Mouse (Mus musculus): ENCODE data around the gene Gm20388.

Gene Gm20388

DNA sequence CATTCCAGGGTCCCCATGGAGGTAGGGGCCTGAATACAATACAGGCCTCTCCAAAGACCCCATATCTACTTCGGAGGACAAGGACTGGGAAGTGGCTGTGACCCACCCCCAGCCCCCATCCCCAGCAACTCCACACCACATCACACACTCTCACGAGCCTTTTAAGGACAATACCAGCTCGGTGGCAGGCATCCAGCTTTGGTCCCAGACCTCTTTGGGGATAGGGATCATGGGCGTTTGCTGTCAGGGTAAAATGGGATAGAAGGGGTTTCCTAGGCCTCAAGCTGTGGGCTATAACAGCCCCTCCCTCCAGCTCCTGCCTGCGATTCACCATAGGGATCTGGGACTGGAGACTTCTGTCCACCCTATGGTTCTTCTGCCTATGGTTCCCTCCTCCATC is 281.0 kb downstream of the Gm20388 start:
- DNase-seq (ENCODE audit: low spot score in 2 of 2) = no peak

DNA sequence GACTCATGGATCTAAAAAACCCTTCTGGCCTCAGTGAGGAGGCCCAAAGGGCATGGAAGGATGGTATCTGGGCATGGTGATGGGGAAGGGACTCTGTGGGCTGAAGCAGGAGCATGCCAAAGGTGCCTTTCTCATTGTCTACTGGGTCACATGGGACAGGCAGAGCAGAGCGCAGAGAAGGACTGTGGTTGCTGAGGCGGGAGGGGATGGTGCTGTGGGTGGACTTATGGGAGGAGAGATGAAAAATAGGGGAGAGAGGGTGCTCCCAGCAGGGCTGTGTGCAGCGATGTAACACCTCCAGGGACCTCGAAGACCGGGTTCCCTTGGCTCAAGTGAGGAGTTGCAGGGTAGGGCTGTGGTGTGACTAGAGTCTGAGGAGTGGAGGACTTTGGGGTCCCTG is 281.5 kb downstream of the Gm20388 start:
- DNase-seq (ENCODE audit: low spot score in 2 of 2) = no peak

DNA sequence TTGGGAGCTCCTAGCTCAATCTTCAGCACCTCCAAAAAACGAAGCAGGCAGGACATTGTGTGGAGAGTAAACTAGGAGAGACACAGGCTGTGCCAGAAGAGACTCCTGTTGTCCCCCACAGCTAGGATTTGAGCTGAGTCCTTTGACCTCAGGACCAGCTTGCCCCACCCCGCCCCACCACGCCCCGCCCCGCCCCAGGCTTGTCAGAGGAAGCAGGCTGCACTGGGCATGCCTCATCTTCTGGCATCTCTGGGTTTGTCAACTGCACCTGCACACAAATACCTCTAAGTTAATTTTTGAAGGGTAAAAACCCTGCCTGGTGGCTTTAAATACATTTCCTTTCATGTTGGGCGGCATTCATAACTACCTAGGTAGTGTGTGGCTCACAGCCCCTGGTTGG is 290.7 kb downstream of the Gm20388 start:
- DNase-seq (ENCODE audit: low spot score in 2 of 2) = no peak

DNA sequence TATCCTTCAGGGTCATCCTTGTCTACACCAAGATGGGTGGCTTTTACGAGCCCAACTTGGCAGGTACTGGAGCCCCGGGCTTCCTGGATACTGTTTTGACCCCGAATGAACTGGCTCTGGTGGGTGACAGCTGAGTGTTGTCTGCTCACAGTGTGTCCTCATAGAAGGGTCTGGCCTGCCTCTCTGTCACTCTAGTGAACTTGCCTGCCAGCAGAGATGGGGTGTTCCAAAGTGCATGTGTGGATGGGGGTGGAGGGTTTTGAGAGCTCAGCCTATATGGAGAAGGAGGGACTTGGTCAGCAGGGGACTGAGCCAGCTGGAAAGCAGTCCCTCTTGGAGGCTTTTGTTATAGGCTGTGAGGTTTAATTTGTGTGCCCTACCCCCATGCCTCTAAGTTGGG is 291.9 kb downstream of the Gm20388 start:
- no peak for DNase-seq (ENCODE audit: low spot score in 2 of 2)

DNA sequence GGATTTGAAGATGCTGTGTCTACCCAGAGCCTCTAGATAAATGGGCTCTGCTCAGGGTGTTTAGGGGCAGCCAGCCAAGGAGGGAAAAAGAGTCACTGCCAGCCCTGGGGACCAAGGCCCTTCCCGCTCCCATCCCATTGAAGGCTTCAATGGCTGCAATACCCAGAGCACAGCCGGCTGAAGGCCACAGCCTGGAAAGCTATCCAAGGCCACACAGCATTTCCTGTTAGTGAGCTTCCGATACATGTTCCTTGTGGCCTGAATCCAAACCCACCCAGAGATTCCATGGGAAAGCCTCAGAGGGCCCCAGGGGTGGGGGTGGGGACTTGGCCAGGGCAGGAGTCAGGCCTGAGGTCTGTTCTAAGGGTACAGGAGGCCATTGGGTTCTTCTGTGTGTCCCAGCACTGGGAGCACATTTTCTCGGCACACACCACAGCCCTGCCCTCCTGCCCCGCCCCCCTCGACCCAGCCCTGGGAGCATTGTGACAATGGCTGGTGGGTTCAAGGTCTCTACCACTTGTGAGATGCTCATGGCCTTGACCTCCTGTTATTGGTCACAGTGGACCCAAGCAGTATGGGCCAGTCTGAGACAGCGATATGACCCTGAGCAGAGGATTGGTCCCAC is 294.2 kb downstream of the Gm20388 start:
- DNase-seq (ENCODE audit: low spot score in 2 of 2) = no peak

DNA sequence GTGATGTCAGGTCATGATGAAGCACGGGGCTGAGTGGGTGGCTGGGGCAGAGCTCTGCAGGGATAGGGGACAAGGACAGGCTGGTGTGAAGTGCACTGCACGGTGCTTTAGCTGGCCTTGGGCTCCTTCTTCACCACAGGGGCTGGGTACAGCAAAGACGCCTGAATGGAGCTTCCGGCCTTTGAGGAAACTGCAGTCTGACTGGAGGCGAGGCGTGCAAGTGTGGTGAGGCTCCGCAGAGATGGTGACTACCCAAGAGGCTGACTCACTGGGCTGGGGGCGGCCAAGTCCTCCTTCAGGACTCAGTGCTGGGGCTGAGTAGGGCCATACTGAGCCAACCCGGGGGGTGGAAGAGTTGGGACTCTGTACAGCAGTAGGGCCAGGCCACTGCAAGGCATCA is 295.3 kb downstream of the Gm20388 start:
- no peak for DNase-seq (ENCODE audit: low spot score in 2 of 2)

DNA sequence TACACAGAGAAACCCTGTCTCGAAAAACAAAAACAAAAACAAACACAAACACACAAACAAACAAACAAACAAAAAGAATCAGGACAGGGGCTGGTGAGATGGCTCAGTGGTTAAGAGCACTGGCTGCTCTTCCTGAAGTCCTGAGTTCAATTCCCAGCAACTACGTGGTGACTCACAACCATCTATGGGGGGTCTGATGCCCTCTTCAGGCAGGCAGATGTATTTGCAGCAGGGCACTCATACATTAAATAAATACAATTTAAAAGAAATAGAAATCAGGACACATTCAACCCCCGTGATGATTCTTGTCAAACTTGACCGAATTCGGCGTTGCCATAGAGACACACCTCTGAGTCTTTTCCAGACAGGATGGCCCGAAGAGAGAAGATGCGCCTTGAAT is 296.7 kb downstream of the Gm20388 start:
- no peak for DNase-seq (ENCODE audit: low spot score in 2 of 2)

DNA sequence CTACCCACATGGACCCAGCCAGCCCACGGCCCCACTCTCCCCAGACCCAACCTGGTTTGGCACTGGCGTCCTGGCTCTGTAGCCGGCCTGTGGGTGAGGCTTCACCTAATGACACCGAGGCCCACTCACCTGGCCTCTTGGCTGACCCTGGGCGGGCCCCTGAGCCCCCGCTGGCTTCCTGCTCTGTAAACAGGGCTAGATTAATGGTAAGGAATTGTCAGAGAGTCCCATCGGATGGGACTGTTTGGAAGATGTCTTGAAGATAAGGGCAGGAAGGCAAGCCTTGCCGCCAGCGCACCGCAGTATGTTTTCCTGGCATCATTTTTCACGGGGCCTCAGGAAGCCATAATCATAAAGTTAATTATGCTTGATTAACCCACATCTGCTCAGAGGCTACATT is 297.5 kb downstream of the Gm20388 start:
- no peak for DNase-seq (ENCODE audit: low spot score in 2 of 2)

DNA sequence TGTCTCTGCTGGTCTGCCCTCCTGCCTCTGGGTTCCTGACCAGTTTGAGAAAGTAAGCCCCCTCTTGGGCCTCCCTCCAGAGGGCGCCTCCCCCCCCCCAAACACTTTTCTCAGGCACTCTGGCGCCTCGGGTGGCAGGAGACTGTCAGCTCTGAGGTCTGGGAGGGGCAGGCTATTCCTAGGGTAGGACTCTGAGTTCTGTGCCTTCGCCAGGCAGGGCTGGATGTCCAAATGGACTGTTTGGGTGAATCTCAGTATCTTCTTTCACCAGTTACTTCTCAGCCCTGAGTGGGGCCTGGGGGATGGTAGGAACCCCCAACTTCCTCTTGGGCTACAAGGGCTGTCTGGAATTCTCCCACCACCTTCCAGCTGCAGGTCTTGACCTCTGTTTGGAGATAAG is 300.7 kb downstream of the Gm20388 start:
- no peak for DNase-seq (ENCODE audit: low spot score in 2 of 2)

DNA sequence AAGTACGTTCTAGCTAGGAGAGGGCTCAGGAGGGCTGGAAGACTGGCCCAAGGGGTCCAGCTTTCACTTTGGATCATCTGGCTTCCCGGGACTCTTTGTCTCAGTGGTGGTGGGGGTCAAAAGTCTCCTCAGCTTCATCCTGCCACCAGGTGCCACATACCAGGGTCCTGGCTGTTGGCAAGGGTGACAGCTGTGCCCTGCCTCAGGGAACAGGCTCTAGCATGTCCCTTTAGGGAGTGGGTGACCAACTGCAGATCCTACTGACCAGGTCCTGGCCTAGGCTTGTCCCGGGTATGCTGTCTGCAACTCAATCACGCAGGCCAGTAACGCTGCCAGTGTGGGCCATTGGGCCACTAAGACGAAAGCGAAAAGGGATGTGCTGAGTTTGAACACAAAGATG is 302.0 kb downstream of the Gm20388 start:
- DNase-seq (ENCODE audit: low spot score in 2 of 2) = no peak

DNA sequence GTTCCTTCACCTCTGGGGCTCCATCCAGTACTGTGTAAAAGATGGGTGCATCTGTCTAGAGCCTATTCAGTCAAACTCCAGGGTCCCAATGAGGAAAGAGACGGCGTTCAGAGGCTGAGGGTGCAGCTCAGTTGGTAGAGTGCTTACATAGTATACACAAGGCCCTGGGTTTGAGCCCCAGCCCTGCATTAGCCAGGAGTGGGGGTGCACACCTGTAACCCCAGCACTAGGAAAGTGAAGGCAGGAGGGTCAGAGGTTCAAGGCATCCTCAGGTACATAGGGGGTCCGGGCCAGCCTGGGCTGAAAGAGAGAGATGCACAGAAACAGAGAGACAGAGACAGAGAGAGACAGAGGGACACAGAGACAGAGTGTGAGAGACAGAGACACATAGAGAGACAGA is 302.6 kb downstream of the Gm20388 start:
- no peak for DNase-seq (ENCODE audit: low spot score in 2 of 2)

DNA sequence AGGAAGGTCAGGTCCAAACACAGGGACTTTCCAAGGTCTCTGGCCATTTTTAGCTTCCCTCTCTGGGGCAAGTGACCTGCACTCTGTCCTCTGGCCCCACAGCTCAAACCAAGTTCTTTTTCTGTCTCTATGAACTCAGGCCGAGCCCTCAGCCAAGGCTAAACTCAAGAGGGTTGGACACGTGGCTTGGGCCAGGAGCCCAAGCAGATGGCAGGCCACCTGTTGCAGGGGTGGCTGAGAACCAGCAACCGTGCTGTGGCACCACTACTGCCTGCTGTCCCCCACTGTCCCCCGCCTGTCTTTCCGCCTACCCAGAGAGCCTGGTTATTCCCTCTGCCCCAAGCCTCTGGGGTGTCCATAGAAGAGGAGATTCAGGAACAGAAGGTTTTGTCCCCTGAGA is 303.3 kb downstream of the Gm20388 start:
- no peak for DNase-seq (ENCODE audit: low spot score in 2 of 2)

DNA sequence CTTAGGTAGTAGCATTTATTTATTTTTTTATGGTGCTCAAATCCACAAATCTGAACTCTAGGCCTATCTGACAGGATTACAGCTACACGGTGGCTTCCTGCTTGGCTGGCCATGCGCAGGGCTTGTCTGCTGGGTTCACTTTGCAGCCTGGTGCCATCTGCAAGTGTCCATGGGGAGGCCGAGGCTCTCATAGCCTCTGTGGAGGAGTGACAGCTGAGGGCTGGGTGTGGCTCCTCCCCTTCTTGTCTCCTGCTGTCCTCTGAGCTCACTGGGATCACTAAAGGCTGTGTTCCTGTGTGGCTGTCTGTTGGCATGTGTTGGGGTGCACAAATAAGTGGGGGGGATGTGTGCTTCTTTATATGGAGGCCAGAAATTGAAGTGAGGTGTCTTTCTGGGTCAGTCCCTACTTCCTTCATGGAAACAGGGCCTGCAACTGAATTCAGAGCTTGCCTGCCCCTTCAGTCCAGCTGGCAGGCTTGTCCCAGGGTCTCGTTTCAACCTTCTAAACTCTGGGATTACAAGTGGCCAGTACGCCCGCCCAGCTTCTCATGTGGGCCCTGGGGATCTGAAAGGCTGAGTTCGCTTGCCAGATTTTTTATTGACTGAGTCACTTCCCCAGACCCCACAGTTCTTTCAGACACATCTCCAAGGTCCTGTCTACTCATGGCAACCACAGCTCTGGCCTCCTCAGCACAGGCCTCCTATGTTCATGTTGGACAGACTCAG is 304.9 kb downstream of the Gm20388 start:
- no peak for DNase-seq (ENCODE audit: low spot score in 2 of 2)

DNA sequence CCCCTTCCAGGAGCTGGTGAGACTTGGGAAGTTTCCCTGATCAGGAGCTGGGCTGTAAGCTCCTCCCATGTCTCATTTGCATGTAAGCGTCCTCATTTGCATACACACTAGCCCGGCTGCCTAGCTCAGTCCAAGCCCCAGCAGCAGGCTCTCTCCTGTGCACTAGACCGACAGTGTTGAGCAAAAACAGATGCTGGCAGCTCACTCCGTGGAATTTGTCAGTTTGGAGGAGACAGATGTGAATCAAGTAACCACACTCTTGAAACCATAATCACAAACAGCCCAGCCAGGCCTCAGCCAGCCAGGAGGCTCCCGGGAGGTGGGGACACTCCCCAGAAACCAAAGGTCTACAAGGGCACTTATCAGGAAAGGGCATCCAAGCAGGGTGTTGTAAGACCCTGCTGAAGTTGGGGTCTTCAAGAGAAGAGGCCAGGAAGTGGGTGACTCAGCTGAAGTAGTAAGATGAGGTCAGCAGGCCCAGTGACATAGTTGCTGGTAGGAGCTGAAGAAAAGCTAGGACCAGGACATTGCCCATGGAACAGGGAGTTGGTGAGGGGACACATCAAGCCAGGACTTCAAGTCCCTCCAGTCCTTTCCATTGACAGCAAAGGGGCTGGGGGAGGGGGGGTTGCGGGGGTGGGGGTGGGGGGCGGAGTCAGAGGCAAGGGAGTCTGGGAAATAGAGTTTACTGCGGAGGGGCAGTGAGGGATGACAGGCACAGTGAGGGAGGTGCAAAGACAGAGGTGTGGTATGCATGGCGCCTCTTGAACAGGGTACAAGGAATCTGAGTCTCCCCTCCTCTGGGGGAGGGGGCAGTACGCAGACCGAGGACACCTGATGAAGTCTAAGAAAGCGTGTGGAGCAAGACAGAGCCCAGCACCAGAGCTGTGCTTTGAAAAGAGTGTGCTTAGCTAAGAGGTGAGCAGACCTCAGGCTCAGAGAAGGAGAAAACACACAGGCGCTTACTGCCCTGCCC is 306.5 kb downstream of the Gm20388 start:
- no peak for DNase-seq (ENCODE audit: low spot score in 2 of 2)

DNA sequence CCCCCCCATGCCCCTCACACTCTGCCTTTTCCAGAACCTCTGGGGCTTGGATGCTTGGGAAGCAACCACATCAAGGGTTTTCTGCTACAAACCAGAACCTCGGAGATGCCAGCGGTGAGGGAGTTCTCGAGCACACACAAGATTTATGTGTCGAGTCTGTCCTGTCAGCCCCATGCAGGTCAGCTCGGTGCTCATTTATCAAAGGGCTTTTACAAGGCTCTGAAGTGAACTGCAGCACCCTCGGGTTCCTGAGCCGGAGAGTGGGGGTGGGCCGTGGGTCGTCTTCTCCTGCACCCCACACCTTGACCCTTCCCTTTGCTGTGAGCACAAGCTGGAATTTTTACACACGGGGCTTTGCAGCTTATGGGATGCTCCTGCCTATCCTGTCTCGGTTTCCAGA is 311.9 kb downstream of the Gm20388 start:
- DNase-seq (ENCODE audit: low spot score in 2 of 2) = no peak

DNA sequence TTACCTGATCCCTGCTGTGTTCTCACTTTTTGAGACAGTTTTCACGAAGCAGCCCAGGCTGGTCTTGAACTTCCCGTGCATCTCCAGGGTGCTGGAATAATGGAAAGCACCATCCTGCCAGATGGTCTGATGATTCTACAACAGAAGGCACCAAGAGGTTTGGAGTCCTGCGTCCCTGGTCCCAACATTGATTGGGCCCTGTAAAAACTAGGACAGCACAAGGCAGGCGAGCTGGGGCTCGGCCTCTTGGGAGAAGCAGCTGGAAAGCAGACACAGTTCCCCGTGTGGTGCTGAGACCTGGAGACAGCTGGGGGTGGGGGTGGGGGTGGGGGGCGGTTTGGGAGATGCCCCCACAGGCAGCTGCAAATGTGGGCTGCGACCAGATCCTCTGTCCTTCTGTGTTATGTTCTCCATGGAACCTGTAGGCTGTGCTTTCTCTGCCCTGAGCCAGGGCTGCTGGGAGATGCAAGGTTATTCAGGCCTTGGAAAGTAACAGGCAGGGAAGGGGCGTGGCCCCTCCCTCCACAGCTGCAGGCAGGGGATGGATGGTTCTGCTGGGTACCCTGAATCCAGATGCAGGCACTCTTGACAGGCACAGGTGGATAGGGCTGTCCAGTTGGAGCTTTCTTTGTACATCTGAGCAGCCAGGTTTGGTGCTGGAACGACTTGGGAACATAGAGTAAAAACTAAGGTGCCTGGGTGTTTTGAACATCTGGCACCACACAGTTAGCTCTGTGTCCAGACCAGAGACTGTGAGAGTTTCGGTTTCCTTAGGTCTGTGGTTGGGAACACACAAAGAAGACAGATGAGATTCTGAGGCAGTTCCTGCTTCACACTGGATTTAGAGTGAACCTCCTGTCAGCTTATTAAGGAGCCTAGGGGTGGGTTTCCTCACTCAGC is 314.1 kb downstream of the Gm20388 start:
- no peak for DNase-seq (ENCODE audit: low spot score in 2 of 2)

DNA sequence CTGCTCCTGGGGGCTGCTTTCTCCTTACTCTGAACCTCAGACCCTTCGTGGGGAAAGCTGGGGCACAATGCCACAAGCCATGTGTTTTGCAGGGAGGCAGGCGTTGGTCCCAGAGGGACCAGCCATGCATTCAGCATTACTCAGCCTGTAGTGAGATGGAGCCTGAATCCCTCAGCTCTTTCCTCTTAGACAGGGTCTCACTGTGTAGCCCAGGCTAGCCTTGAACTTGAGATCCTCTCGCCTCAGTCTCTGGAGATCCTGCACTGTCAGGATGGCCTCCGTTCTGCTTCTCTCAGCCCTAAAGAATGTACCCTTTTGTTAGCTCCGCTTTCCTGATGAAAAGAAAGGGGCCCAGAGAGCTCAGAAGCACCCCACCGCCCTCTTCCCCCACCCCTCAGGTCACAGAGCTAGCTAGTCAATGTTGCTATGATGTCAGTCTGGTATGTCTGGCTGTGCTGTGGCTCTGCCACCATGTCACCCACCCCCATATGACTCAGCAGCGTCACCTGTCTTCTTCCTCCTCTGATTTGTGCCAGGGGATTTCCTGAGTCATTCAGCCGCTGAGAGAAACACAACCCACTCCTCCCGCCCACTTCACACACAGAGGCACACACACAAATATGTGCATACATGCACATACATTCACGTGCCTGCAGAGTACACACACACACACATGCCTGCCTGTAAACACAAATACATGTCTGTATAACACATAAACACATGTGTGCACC is 314.9 kb downstream of the Gm20388 start:
- DNase-seq (ENCODE audit: low spot score in 2 of 2) = peak; percentile 70 to 81

DNA sequence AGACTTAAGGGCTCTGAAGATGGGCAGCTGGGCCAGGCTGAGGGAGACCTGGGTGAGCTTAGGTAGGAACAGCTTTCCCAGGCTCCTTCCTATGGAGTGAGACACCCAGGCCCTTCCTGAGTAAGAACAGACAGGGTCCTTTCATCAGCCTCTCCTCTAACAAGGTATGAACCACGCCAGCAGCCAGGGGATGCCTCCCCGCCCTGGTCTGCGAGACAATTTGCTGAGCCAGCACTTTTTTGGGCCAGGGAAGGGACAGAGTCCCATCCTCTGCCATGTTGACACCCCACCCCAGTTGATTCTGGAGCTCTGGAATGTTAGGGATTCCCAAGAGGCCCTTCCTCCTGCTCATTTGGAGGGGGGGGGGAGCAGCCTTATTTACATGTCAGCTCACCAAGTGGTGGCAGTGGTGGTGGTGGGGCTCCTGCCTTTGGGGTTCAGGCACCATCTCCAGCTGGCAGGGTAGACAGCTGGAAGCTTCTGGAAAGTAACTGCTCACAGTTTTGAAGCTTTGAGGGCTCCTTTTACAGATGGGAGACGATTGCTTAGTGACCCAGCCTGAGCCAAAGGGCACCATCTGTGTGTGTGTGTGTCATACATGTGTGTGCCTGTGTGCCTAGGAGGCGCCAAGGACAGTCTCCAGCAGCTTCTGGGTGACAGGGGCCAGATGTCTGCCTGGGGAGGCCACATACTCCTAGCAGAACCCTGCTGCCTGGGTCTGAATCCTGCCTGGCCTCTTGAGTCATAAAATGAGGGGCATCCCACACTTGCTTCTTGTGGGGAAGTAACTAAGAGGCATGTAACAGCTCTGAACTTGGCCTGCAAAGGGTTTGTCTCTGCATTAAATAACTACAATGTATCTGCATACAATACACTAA is 316.3 kb downstream of the Gm20388 start:
- no peak for DNase-seq (ENCODE audit: low spot score in 2 of 2)

DNA sequence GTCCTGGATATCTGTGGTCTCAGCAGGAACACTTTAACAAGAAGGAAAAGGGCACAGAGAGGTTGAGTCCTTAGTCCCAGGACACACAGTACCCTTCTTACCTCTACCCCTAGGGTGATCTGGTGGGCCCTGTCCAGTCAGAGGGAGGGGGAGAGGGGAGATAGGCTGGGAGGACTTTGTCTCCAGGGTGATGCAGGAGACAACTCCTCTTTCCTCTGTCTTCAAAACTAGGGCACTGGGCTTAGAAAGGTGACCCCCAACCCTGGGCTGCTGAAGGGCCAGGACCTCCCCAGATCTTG is 316.9 kb downstream of the Gm20388 start:
- DNase-seq (ENCODE audit: low spot score in 2 of 2) = no peak

Data from left cerebral cortex, adult 9 months (tissue).